Mouse (Mus musculus) mouse trophoblast stem cell (cell line): Measurements from ENCODE around the gene Spock1.

Source experiments
- in situ Hi-C, 2 experiments: fragments of 300-500 bp; cut with MseI, MboI; formaldehyde crosslinking; loops; 2 replicates in 1 of 2; 3 replicates in 1 of 2; pipeline ENCODE4 v1.15.1; 2025

The Spock1 gene

GRCm38 (mm10) chr13:57806301-57806700, 101.8 kb downstream of the Spock1 start:
- in situ Hi-C loops: no loop called here

GRCm38 (mm10) chr13:57798633-57799032, 109.5 kb downstream of the Spock1 start:
- in situ Hi-C loops: no loop called here

GRCm38 (mm10) chr13:57796951-57797692, 111.0 kb downstream of the Spock1 start:
- in situ Hi-C loops: no loop called here

GRCm38 (mm10) chr13:57793643-57794240, 114.4 kb downstream of the Spock1 start:
- in situ Hi-C loops: no loop called here

- in situ Hi-C loops: no loop called here
These were observed 118.3 kb downstream of the Spock1 start for GRCm38 (mm10) chr13:57789796-57790195.

GRCm38 (mm10) chr13:57788299-57788698, 119.8 kb downstream of the Spock1 start:
- in situ Hi-C loops: no loop called here

- in situ Hi-C loops: no loop called here
These were observed 121.9 kb downstream of the Spock1 start for GRCm38 (mm10) chr13:57786278-57786677.

GRCm38 (mm10) chr13:57782975-57783374, 125.2 kb downstream of the Spock1 start:
- in situ Hi-C loops: no loop called here

GRCm38 (mm10) chr13:57782107-57782561, 126.0 kb downstream of the Spock1 start:
- in situ Hi-C loops: no loop called here

- in situ Hi-C loops: no loop called here
These were observed 129.0 kb downstream of the Spock1 start for GRCm38 (mm10) chr13:57779146-57779545.

- in situ Hi-C loops: no loop called here
These were observed 129.6 kb downstream of the Spock1 start for GRCm38 (mm10) chr13:57778524-57778923.

GRCm38 (mm10) chr13:57771998-57772397, 136.1 kb downstream of the Spock1 start:
- in situ Hi-C loops: no loop called here

- in situ Hi-C loops: no loop called here
These were observed 141.4 kb downstream of the Spock1 start for GRCm38 (mm10) chr13:57766721-57767120.

- in situ Hi-C loops: no loop called here
These were observed 147.0 kb downstream of the Spock1 start for GRCm38 (mm10) chr13:57761122-57761521.

- in situ Hi-C loops: no loop called here
These were observed 147.5 kb downstream of the Spock1 start for GRCm38 (mm10) chr13:57760618-57761017.

GRCm38 (mm10) chr13:57756316-57756715, 151.8 kb downstream of the Spock1 start:
- in situ Hi-C loops: no loop called here

GRCm38 (mm10) chr13:57750831-57751230, 157.3 kb downstream of the Spock1 start:
- in situ Hi-C loops: no loop called here

- in situ Hi-C loops: no loop called here
These were observed 163.5 kb downstream of the Spock1 start for GRCm38 (mm10) chr13:57744667-57745066.

- in situ Hi-C loops: no loop called here
These were observed 166.9 kb downstream of the Spock1 start for GRCm38 (mm10) chr13:57741186-57741585.

GRCm38 (mm10) chr13:57740473-57740872, 167.7 kb downstream of the Spock1 start:
- in situ Hi-C loops: no loop called here

- in situ Hi-C loops: no loop called here
These were observed 172.1 kb downstream of the Spock1 start for GRCm38 (mm10) chr13:57736060-57736459.

GRCm38 (mm10) chr13:57734549-57734948, 173.6 kb downstream of the Spock1 start:
- in situ Hi-C loops: no loop called here

GRCm38 (mm10) chr13:57733521-57733920, 174.6 kb downstream of the Spock1 start:
- in situ Hi-C loops: no loop called here
